Mouse (Mus musculus) erythroblast, embryonic 14.5 days (primary cell): ENCODE measurements around the gene Washc4.

Experiments used
- GATA1 ChIP-seq: IDR thresholded peaks from 2 replicates; pipeline ENCODE4 v1.6.1; 2012; ENCODE audit warnings: low read length, inconsistent platforms, mixed read lengths
- TAL1 ChIP-seq: IDR thresholded peaks from 3 replicates; pipeline ENCODE4 v1.6.1; 2012; ENCODE audit warnings: low read length, inconsistent platforms, mixed read lengths

GRCm38 (mm10) chr10:83639881-83640386 lies 96.4 kb downstream of the Washc4 start:
- TF ChIP-seq GATA1 (no peak), TAL1 (no peak)
